Mouse (Mus musculus) erythroid progenitor cell, adult 5-6 weeks (primary cell): ENCODE results near the gene Dffb. TPM values are rescaled to one million over a fixed set of nuclear protein-coding genes. Genes with fewer than 3 reads are reported as not detected.

Experiments used
- total RNA-seq, 2 experiments: library from RNA; stranded (forward) in 1 of 2; stranded (reverse) in 1 of 2; fragments of 150-400 nt in 1 of 2; fragments of 186-747, 209-891 nt in 1 of 2; gene quantifications; 2 replicates each; pipeline versions ENCODE4 v1.2.3 to v1.2.4; 2015 to 2017; ENCODE audit warnings: low replicate concordance in 2 of 2

Gene Dffb
- total RNA-seq, 2 experiments from 2014 or later = 3.3 to 5.0 TPM

Other genes starting within 250 kb of the Dffb start
- 26.0 and 66.7 TPM in 2 replicates for gene A430005L14Rik, start 17.9 kb downstream of the Dffb start, total RNA-seq (2015; ENCODE audit: low replicate concordance)
- gene A430005L14Rik, start 17.9 kb downstream of the Dffb start, total RNA-seq (2017; ENCODE audit: low replicate concordance) = 17.5 and 39.3 TPM in 2 replicates
- 5.0 and 7.9 TPM in 2 replicates for gene Cep104, start 68 bp upstream of the Dffb start, total RNA-seq (2015; ENCODE audit: low replicate concordance)
- 11.6 and 13.8 TPM in 2 replicates for gene Cep104, start 68 bp upstream of the Dffb start, total RNA-seq (2017; ENCODE audit: low replicate concordance)
- gene Lrrc47, start 36.6 kb upstream of the Dffb start, total RNA-seq (2015; ENCODE audit: low replicate concordance) = 11.5 and 13.8 TPM in 2 replicates
- gene Lrrc47, start 36.6 kb upstream of the Dffb start, total RNA-seq (2017; ENCODE audit: low replicate concordance) = 53.3 and 61.0 TPM in 2 replicates
- 62.0 and 72.9 TPM in 2 replicates for gene Smim1, start 51.1 kb upstream of the Dffb start, total RNA-seq (2015; ENCODE audit: low replicate concordance)
- gene Smim1, start 51.1 kb upstream of the Dffb start, total RNA-seq (2017; ENCODE audit: low replicate concordance) = 26.7 and 39.6 TPM in 2 replicates
- gene Ccdc27, start 67.6 kb upstream of the Dffb start, total RNA-seq (2015; ENCODE audit: low replicate concordance) = not detected in 2 replicates
- gene Ccdc27, start 67.6 kb upstream of the Dffb start, total RNA-seq (2017; ENCODE audit: low replicate concordance) = not detected in 2 replicates
- gene Trp73, start 165.1 kb upstream of the Dffb start, total RNA-seq (2015; ENCODE audit: low replicate concordance) = not detected in 2 replicates
- not detected in 2 replicates for gene Trp73, start 165.1 kb upstream of the Dffb start, total RNA-seq (2017; ENCODE audit: low replicate concordance)
- gene Wrap73, start 167.2 kb upstream of the Dffb start, total RNA-seq (2015; ENCODE audit: low replicate concordance) = 13.0 and 17.7 TPM in 2 replicates
- 3.2 and 9.4 TPM in 2 replicates for gene Wrap73, start 167.2 kb upstream of the Dffb start, total RNA-seq (2017; ENCODE audit: low replicate concordance)
- gene Tprgl, start 185.5 kb upstream of the Dffb start, total RNA-seq (2015; ENCODE audit: low replicate concordance) = 101 and 141 TPM in 2 replicates
- 113 and 126 TPM in 2 replicates for gene Tprgl, start 185.5 kb upstream of the Dffb start, total RNA-seq (2017; ENCODE audit: low replicate concordance)
- not detected in 2 replicates for gene Megf6, start 195.6 kb upstream of the Dffb start, total RNA-seq (2015; ENCODE audit: low replicate concordance)
- gene Megf6, start 195.6 kb upstream of the Dffb start, total RNA-seq (2017; ENCODE audit: low replicate concordance) = not detected in 2 replicates